Comparison of ENCODE assay signal across 7 mouse cellular contexts in the genomic region with DNA sequence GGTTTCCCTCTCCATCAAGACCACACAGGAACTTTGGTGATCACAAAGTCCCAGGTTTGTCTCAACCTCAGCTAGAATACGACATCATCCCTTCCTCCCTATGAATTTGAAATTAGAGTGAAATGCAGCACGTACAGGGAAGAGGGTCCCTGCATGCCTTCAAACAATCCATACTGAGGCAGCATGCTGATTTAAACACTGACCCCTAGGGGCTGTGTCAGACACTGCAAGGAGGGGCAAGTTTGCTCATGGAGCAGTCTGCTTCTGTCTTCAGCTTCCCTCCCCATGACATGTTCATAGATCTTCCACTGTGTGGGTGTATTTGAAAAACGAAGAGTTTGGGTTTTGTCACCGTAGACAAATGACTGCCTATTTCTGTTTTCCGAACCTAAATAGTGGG.
DNase-seq lines count a peak whose midpoint lies in the region; ATAC-seq and TF ChIP-seq lines count a peak whose summit lies in the region.

No protein-coding gene starts in this region.

- TF ChIP-seq CTCF in kidney, adult 2 months (conservative IDR thresholded peaks at IDR 0.05; ENCODE audit: insufficient read depth, insufficient read length, low read depth, low read length), result peak; percentile 65

- H3K4me2 ChIP-seq in kidney, embryonic 14.5 days (replicated peaks; ENCODE audit: low read depth, low read length), result no peak overlapping the region

- H3K9me3 ChIP-seq in kidney, embryonic 14.5 days (ENCODE audit: control insufficient read depth, low read length), result no peaks in the 10 kb centered on the region

- WGBS in kidney, adult 2 months, result 52% methylated on average over 5 of the region's 5 CpGs
- whole genome bisulfite sequencing in kidney, embryonic 14.5 days, result 42% methylated on average over 5 of the region's 5 CpGs

- no peak overlapping the region for H3K27ac ChIP-seq in kidney, adult 2 months (ENCODE audit: insufficient read depth, low read depth, low read length)
- no peak overlapping the region for H3K27ac ChIP-seq in kidney, embryonic 14.5 days (ENCODE audit: low read depth, low read length)

- no peak for TF ChIP-seq POLR2A in kidney, adult 2 months (IDR thresholded peaks at IDR 0.05; ENCODE audit: low read depth, low read length)

- no peaks in the 10 kb centered on the region for H3K4me1 ChIP-seq in kidney, adult 2 months (ENCODE audit: control insufficient read depth, insufficient read depth, low read length)
- no peaks in the 10 kb centered on the region for H3K4me1 ChIP-seq in kidney, embryonic 14.5 days (ENCODE audit: control insufficient read depth, insufficient read depth, low read length)

- no peak overlapping the region for H3K9ac ChIP-seq in kidney, embryonic 14.5 days (ENCODE audit: low read depth, low read length)

- H3K36me3 ChIP-seq in kidney, adult 2 months (ENCODE audit: control insufficient read depth, insufficient read depth, low read length), result no peaks in the 10 kb centered on the region
- no peaks in the 10 kb centered on the region for H3K36me3 ChIP-seq in kidney, embryonic 14.5 days (ENCODE audit: control insufficient read depth, insufficient read depth, low read length)

- no peak for DNase-seq in kidney, adult 2 months
- peak; percentile 26 for DNase-seq in A20 (ENCODE audit: low read depth, low spot score)
- peak; percentile 38 for DNase-seq in ES-CJ7 (ENCODE audit: low read depth, low spot score)
- DNase-seq in thymus, postnatal 25 days, result no peak

- H3K4me3 ChIP-seq in kidney, adult 2 months (ENCODE audit: insufficient read depth, low read depth, low read length), result no peak overlapping the region
- H3K4me3 ChIP-seq in kidney, embryonic 14.5 days (ENCODE audit: low read length), result no peak overlapping the region

- ATAC-seq in kidney, embryonic 14.5 days (ENCODE audit: low FRiP score, low TSS enrichment), result no peak
- ATAC-seq in granulocyte monocyte progenitor cell, adult 5-6 weeks (replicated peaks; ENCODE audit: poor library complexity, severe bottlenecking), result peak; percentile 33; the same call in 1 of the 2 replicates
- ATAC-seq in inflammation-experienced regulatory T-cells, adult 6 months, result no peak

- H3K27me3 ChIP-seq in kidney, adult 2 months (replicated peaks; ENCODE audit: control insufficient read depth, insufficient read depth, low read length), result no peaks in the 10 kb centered on the region
- H3K27me3 ChIP-seq in kidney, embryonic 14.5 days (ENCODE audit: control insufficient read depth, insufficient read depth, low read length), result no peaks in the 10 kb centered on the region

Comparison
In these comparisons a context has a peak if more than half of its experiments do, and no peak if none do; other contexts are left out.
1. DNase-seq: peak in A20 (single experiment) and ES-CJ7 (single experiment); none in kidney, adult 2 months (single experiment) and thymus, postnatal 25 days (single experiment).